Mouse (Mus musculus) spleen, embryonic (tissue): ENCODE measurements around the gene Adcyap1r1.

ENCODE experiments used
- CTCF ChIA-PET: fragments of 350-600 bp; sonication (Branson Sonifier 250); formaldehyde crosslinking; loops from one replicate; lab custom pipeline; 2022; lab: Charles Lee

Adcyap1r1 gene

GRCm38 (mm10) chr6:55501061-55501460 is 49.3 kb downstream of the Adcyap1r1 start:
- CTCF ChIA-PET = no interaction called here

DNA sequence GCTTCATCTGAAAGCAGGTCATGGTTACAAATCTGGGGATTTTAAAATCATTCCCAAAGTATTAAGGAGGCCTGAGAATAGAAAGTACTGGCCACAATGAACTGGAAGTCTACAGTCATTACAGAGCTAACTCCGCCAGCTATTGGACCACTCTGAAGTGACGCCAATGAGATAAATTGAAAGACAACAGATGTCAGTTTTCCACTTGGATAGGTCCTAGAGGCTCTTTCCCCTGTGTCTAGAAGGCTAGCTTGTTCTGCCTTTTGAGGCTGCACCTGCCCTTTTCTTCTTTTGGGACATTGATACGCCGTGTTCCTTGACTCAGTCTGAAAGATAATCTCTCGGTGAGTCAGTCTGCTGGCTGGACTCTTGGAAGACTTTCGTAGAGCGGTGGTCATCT is 50.5 kb downstream of the Adcyap1r1 start:
- CTCF ChIA-PET = no interaction called here

- CTCF ChIA-PET = interaction anchor here (0.9 kb wide), 1 partner anchor 26 kb away, joined by 3 read pairs; no protein-coding TSS in a partner anchor
Measured at GRCm38 (mm10) chr6:55504797-55505488, 53.2 kb downstream of the Adcyap1r1 start.

DNA sequence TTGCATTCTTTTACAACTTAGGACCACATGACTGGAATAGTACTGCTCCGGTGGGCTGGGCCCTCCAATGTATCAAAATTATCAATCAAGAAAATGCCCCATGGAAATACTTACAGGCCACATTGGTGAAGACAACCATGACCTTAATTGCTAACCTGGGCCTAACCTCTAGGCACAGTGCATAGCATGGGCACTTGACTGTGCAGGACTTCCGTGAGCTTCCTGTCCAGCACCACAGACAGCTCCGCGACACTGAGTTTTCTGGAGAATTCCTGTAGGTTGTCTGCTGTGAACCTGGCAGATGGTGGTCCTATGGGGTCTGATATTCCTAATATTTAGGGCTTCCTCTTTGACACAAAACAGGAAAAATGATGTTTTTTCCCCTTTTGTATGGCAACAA is 54.7 kb downstream of the Adcyap1r1 start:
- CTCF ChIA-PET = no interaction called here

DNA sequence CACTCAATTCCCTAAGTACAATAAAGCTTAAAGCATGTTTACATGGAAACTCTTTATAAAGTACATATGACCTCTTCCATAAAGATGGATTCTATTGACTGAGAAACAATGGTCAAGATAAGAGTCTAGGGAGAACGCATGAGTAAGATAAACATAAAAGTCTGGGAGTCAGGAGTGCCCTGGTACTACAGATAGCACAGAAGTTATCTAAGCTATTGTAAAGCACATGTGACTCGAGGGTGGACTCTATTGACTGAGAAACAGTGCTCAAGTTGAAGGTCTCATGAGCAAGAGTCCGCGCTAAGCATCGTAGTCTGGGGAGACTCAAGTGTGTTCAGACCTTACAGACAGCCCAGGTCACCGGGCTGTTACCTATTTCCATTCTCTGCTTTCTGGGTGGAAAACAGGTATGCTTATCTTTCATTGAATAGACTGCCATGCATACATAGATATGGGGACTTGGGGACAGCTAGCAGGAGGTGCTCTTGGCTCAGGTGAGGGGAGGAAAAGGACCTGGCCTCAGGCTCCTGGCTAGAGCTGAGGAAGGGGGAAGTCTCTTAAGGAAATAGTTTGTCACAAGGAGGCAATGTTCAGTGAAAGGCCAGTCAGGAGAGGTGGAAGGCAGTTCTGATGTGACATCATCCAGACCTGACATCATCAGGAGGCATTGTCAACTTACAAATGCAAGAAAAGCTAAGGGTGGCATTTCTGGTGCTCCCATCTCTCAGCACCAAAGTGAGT is 57.5 kb downstream of the Adcyap1r1 start:
- CTCF ChIA-PET = no interaction called here

- CTCF ChIA-PET = no interaction called here
Measured at GRCm38 (mm10) chr6:55511212-55512065, 59.7 kb downstream of the Adcyap1r1 start.

DNA sequence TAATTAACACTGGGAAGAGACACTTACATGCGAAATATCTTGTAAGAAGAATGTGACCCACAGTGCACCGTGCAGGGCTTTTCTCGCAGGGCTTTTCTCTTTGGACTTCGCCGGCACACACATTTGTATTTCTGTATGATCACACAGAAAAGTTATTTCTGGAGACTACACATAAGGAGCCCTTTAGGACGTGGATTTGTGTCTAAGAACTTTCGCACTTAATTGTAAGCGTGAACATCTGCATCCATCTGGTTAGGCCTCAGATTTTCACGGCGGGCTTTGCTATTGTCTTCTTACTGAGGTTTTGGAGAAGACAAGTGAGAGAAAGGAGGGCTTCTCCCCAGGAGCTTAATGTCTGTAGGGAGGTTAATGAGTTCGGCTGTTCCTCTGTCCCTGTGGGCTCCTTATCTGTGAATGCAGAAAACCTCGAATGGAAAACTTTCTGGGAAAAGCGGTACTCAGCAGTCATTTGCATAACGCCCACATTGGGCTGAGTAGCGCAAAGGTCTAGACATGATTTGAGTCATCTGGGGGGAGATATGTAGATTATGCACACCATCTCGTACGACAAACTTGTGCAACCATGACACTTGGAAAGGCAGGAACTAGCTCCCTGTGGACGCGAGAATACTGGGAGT is 60.4 kb downstream of the Adcyap1r1 start:
- CTCF ChIA-PET = no interaction called here

DNA sequence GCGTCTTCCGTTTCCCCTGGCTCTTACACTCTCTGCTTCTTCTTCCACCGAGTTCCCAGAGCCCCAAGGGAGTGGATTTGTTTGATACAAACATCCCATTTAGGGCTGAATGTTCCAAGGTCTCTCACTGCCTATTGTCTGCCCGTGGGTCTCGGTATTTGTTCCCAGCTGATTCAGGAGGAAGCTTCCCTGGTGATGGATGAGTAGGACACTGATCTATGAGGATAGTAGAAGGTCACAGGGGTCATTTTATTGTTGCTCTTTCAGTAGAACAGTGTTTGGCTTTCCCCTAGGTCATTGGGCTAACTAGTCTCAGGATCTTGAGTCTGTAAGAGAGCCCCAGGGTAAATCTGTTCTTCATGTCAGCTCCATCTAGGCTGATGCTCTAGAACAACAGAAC is 61.7 kb downstream of the Adcyap1r1 start:
- CTCF ChIA-PET = no interaction called here

GRCm38 (mm10) chr6:55519605-55520201 is 67.9 kb downstream of the Adcyap1r1 start:
- CTCF ChIA-PET = no interaction called here

DNA sequence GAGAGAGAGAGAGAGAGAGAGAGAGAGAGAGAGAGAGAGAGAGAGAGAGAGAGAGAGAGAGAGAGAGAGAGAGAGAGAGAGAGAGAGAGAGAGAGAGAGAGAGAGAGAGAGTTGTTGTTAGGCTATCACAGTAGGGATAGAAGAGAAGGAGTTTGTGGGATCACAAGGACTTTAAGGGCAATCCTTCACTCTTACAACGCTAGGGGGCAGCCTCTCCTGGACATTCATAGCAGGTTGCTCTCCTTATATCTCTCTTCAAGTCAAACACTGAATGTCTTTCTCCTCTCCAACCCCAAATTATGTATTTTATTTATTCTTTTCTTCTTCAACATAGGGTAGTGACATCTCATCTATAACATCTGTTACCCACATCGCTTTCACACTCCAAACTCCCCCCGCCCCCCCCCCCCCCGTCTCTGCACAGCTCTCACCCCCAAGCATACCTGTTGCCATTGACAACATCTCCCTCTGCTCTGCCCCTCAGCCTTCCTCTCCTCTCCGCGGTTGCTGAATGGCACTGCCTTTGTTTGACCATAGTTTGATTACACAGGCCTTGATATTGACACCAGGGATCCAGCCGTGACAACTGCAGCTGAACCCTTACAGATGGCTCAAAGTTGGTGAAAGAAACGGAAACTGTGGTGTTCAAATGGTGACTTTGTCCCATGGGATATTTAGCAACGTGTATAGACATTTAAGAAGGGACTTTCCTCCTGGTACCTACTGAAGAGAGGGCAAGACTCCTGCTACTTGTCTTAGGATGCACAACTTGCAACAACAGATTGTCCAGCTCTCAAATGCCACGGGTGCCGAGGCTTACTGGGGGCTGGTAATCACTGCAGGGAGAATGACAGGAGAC is 68.7 kb downstream of the Adcyap1r1 start:
- CTCF ChIA-PET = no interaction called here

- CTCF ChIA-PET = no interaction called here
Measured at GRCm38 (mm10) chr6:55536469-55536868, 84.7 kb downstream of the Adcyap1r1 start.

- CTCF ChIA-PET = no interaction called here
Measured at GRCm38 (mm10) chr6:55539196-55539595, 87.4 kb downstream of the Adcyap1r1 start.

DNA sequence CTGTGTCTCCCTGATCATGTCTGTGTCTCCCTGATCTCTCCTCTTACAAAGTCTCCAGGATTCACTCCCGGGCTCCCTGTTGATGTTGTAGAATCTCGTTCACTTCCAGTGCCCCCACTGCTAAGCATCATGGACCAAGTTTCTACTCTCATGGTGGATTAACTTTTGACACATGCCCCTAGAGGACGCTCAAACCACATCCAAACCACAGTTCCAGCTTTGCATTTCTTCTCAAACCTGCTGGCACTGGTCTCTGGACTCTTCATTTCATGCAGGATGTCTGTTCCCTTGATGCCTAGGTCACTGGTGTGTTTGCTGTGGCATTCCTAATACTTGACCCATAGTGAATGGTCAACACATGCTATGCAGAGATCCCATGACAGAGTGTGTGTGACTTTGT is 90.6 kb downstream of the Adcyap1r1 start:
- CTCF ChIA-PET = no interaction called here

GRCm38 (mm10) chr6:55543345-55543744 is 91.6 kb downstream of the Adcyap1r1 start:
- CTCF ChIA-PET = no interaction called here

GRCm38 (mm10) chr6:55549211-55549610 is 97.4 kb downstream of the Adcyap1r1 start:
- CTCF ChIA-PET = no interaction called here

DNA sequence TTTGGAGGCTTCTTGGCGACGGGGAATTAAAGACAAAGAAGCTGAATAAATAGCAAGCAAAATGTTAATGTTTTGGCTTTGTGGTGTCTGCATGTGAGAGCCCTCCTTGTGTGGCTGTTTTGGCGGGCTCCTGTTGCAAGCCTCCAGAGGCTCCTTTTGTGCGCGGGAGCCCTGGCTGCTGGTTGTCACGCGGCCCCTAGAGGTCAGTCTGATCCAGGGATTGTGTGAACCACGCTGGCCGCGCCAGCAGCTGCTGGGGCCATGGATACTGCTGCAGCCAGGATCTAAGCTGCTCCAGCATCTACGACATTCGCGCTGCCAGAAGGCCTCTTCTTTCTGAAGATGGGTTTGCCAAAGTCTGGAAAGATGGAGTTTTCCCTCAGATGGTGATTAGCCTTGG is 99.1 kb downstream of the Adcyap1r1 start:
- CTCF ChIA-PET = no interaction called here
